Mouse (Mus musculus): ENCODE results near the gene Galc.
"Not testable (repeated sequence)": the region's sequence is repeated elsewhere in the genome, so short reads cannot be mapped to it uniquely, and the experiment has no call there.

DNA sequence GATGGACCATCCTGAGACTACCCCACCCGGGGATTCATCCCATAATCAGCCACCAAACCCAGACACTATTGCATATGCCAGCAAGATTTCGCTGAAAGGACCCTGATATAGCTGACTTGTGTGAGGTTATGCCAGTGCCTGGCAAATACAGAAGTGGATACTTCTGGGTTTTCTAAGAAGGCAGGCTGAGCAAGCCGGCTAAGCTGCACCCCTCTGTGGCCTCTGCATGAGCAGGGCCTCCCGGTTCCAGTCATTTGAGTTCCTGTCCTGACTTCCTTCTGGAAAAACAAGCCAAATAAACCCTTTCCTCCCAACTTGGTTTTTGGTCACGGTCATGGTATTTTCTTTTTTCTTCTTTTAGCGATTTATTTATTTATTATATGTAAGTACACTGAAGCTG is 20.8 kb downstream of the Galc start:
- not testable (repeated sequence) for TF ChIP-seq CTCF (IDR thresholded peaks at IDR 0.05); POLR2A (IDR thresholded peaks at IDR 0.05; ENCODE audit: insufficient read depth, low read depth, low read length)

All from heart, adult 2 months (tissue).